Mouse (Mus musculus): ENCODE data around the gene Nap1l4. TPM values are rescaled to one million over a fixed set of nuclear protein-coding genes. Genes with fewer than 3 reads are reported as not detected.
"Not testable (repeated sequence)": the region's sequence is repeated elsewhere in the genome, so short reads cannot be mapped to it uniquely, and the experiment has no call there.

Gene Nap1l4
- total and polyA plus RNA-seq, 3 experiments, result 98.4 to 197 (median 168) TPM

DNA sequence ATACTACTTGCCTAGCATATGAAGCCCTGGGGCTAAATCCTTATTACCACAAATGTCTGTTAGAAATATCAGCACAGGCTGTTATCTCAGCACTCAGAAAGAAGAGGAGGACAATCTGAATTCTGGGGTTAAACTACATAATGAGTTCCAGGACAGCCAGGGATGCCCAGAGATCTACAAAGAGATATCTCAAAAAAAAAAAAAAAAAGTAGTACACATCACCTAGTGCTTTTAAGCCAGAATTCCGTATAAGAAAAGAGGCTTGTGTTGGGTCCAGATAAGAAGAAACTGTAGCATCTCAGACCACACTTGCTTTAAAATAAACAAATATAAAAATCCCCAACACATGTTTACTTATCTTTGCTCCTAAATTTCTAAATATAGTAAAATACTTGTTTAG, 10.2 kb downstream of the Nap1l4 start:
- H3K36me3 ChIP-seq (ENCODE audit: control insufficient read depth, insufficient read depth, low read length), result peaks cover 45% of the 10 kb centered on the region
- 65% methylated on average over 1 of the region's 1 CpGs for WGBS
- no peaks in the 10 kb centered on the region for H3K27me3 ChIP-seq (ENCODE audit: control insufficient read depth, insufficient read depth, low read length)
- H3K4me1 ChIP-seq (ENCODE audit: control insufficient read depth, insufficient read depth, low read length), result peaks cover 8% of the 10 kb centered on the region
- intact Hi-C loops (cut with DNase I), result no loop called here
- H3K27ac ChIP-seq, result no peak overlapping the region
- DNase-seq, result no peak
- H3K4me3 ChIP-seq, result no peak overlapping the region
- H3K79me2 ChIP-seq (replicated peaks; ENCODE audit: control insufficient read depth, insufficient read depth, low read length), result peaks cover 14% of the 10 kb centered on the region
- H3K9ac ChIP-seq (ENCODE audit: low read depth, low read length), result no peak overlapping the region
- TF ChIP-seq EP300 (IDR thresholded peaks at IDR 0.05; ENCODE audit: insufficient read depth, low read depth, low read length) (no peak), CTCF (IDR thresholded peaks at IDR 0.05) (no peak), POLR2A (IDR thresholded peaks at IDR 0.05; ENCODE audit: insufficient read depth, low read depth, low read length) (no peak)

DNA sequence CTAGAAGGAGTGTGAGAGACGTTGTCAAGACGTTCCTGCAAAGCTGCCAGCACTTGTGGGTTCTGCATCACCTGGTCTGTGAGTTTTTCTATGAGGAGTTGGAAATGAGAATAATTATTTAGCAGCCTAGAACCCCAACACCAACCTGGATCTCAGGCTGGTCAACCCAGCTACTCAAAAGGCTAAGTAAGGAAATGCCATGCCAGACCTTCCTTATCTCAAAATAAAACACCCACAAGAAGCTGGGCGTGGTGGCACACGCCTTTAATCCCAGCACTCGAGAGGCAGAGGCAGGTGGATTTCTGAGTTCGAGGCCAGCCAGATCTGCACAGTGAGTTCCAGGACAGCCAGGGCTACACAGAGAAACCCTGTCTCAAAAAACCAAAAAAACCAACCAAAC, 10.7 kb downstream of the Nap1l4 start:
- H3K27ac ChIP-seq; H3K4me3 ChIP-seq; H3K4me1 ChIP-seq (ENCODE audit: control insufficient read depth, insufficient read depth, low read length); DNase-seq; H3K9ac ChIP-seq (ENCODE audit: low read depth, low read length); intact Hi-C loops (cut with DNase I); H3K27me3 ChIP-seq (ENCODE audit: control insufficient read depth, insufficient read depth, low read length): not testable (repeated sequence)
- Histone ChIP-seq H3K79me2 (replicated peaks; ENCODE audit: control insufficient read depth, insufficient read depth, low read length) (peaks cover 14% of the 10 kb centered on the region), H3K36me3 (ENCODE audit: control insufficient read depth, insufficient read depth, low read length) (peaks cover 47% of the 10 kb centered on the region)
- WGBS, result 76% methylated on average over 6 of the region's 6 CpGs

DNA sequence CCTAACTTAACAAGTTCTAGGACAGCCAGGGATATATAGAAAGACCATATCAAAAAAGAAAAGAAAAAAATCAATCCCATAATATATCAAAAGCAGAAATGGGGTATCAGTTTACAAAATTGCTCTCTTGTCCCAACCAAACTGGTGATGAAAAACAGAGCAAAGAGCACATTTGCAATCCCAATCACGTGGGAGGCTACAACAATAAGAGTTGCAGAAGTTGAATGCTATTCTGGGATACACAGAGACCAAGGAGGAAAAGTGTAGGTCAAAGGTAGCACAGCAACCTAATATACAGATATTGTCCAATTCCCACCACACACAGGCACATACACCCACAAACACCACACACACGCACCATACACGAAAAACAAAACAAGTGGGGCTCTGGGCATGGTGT, 12.7 kb downstream of the Nap1l4 start:
- no peak overlapping the region for H3K9ac ChIP-seq (ENCODE audit: low read depth, low read length)
- TF ChIP-seq CTCF (IDR thresholded peaks at IDR 0.05) (no peak), EP300 (IDR thresholded peaks at IDR 0.05; ENCODE audit: insufficient read depth, low read depth, low read length) (no peak), POLR2A (IDR thresholded peaks at IDR 0.05; ENCODE audit: insufficient read depth, low read depth, low read length) (no peak)
- WGBS, result 66% methylated on average over 3 of the region's 3 CpGs
- no peaks in the 10 kb centered on the region for H3K27me3 ChIP-seq (ENCODE audit: control insufficient read depth, insufficient read depth, low read length)
- peaks cover 3% of the 10 kb centered on the region for H3K4me1 ChIP-seq (ENCODE audit: control insufficient read depth, insufficient read depth, low read length)
- peaks cover 13% of the 10 kb centered on the region for H3K79me2 ChIP-seq (replicated peaks; ENCODE audit: control insufficient read depth, insufficient read depth, low read length)
- no peak overlapping the region for H3K4me3 ChIP-seq
- H3K27ac ChIP-seq, result no peak overlapping the region
- DNase-seq, result no peak
- peaks cover 44% of the 10 kb centered on the region for H3K36me3 ChIP-seq (ENCODE audit: control insufficient read depth, insufficient read depth, low read length)
- intact Hi-C loops (cut with DNase I), result no loop called here

DNA sequence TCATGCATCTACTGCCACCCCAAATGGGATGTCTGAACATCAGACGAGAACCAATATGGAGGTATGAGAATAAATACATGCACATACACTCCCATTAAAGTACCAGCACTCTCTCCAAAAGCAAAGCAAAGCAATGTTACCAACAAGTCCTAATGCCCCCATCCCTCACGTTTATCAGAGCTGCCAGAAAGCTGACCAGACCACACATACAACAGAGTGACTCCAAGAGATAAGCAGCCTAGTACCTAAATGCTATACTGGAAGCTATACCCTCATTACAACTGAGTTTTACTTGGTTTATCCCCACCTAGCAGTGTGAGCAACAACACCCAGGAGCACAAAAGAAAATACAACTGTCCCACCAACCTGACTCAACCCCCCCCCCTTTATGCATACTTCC, 15.6 kb downstream of the Nap1l4 start:
- intact Hi-C loops (cut with DNase I), result no loop called here
- Histone ChIP-seq H3K9ac (ENCODE audit: low read depth, low read length) (no peak overlapping the region), H3K27me3 (ENCODE audit: control insufficient read depth, insufficient read depth, low read length) (no peaks in the 10 kb centered on the region), H3K79me2 (replicated peaks; ENCODE audit: control insufficient read depth, insufficient read depth, low read length) (peaks cover 7% of the 10 kb centered on the region; the same call in 1 of the 2 replicates), H3K36me3 (ENCODE audit: control insufficient read depth, insufficient read depth, low read length) (peaks cover 30% of the 10 kb centered on the region), H3K4me3 (no peak overlapping the region), H3K27ac (no peak overlapping the region), H3K4me1 (ENCODE audit: control insufficient read depth, insufficient read depth, low read length) (peaks cover 1% of the 10 kb centered on the region; the same call in 1 of the 2 replicates)
- DNase-seq, result no peak
- 67% methylated on average over 2 of the region's 2 CpGs for WGBS
- TF ChIP-seq CTCF (IDR thresholded peaks at IDR 0.05) (no peak), EP300 (IDR thresholded peaks at IDR 0.05; ENCODE audit: insufficient read depth, low read depth, low read length) (no peak), POLR2A (IDR thresholded peaks at IDR 0.05; ENCODE audit: insufficient read depth, low read depth, low read length) (no peak)

DNA sequence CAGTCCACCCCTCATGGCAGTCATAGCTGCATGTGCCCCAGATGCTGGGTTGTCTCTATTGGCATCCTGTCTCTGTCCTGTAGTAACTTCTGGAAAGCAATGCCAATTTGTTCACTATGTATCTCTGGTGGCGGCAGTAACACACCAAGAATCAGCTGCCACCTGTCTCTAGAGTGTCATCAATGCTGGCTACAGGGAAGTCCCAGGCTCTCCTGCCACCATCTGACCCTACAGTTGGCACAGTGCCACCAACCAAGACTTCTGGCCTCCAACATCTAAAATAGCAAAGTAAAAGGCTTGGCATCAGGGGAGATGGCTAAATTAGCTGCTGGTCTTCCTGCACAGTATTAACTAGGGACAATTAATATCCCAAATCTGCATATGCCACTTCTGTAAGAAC, 16.5 kb downstream of the Nap1l4 start:
- Histone ChIP-seq H3K4me3 (no peak overlapping the region), H3K27ac (no peak overlapping the region), H3K9ac (ENCODE audit: low read depth, low read length) (no peak overlapping the region), H3K36me3 (ENCODE audit: control insufficient read depth, insufficient read depth, low read length) (peaks cover 23% of the 10 kb centered on the region), H3K79me2 (replicated peaks; ENCODE audit: control insufficient read depth, insufficient read depth, low read length) (peaks cover 7% of the 10 kb centered on the region; the same call in 1 of the 2 replicates), H3K4me1 (ENCODE audit: control insufficient read depth, insufficient read depth, low read length) (peaks cover 1% of the 10 kb centered on the region; the same call in 1 of the 2 replicates), H3K27me3 (ENCODE audit: control insufficient read depth, insufficient read depth, low read length) (no peaks in the 10 kb centered on the region)
- WGBS, result 66% methylated on average over 1 of the region's 1 CpGs
- DNase-seq, result no peak
- intact Hi-C loops (cut with DNase I), result no loop called here
- TF ChIP-seq POLR2A (IDR thresholded peaks at IDR 0.05; ENCODE audit: insufficient read depth, low read depth, low read length) (no peak), CTCF (IDR thresholded peaks at IDR 0.05) (no peak), EP300 (IDR thresholded peaks at IDR 0.05; ENCODE audit: insufficient read depth, low read depth, low read length) (no peak)

DNA sequence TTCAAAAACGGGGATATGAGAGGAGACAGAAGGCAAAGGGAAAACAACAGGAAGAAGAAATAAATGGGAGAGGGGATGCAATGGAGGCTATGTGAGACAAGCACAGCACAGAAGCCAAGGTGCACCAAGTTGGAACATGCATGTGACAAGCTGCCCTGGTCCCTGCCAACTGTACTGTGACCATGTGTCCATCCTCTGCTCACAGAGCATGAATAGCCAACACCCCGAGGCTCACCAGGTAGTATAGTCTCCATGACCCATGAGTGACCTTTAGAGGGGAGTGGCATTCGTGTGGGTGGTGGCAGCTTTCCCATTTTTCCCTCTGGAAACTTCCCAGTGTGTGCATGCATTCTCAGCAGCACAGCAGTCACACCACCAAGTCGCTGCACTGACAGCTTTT, 29.6 kb downstream of the Nap1l4 start:
- Histone ChIP-seq H3K9ac (ENCODE audit: low read depth, low read length) (no peak overlapping the region), H3K4me1 (ENCODE audit: control insufficient read depth, insufficient read depth, low read length) (no peaks in the 10 kb centered on the region), H3K4me3 (no peak overlapping the region), H3K27ac (no peak overlapping the region), H3K79me2 (replicated peaks; ENCODE audit: control insufficient read depth, insufficient read depth, low read length) (no peaks in the 10 kb centered on the region), H3K27me3 (ENCODE audit: control insufficient read depth, insufficient read depth, low read length) (no peaks in the 10 kb centered on the region), H3K36me3 (ENCODE audit: control insufficient read depth, insufficient read depth, low read length) (no peaks in the 10 kb centered on the region)
- WGBS, result 47% methylated on average over 4 of the region's 4 CpGs
- intact Hi-C loops (cut with DNase I), result no loop called here
- TF ChIP-seq CTCF (IDR thresholded peaks at IDR 0.05) (no peak), EP300 (IDR thresholded peaks at IDR 0.05; ENCODE audit: insufficient read depth, low read depth, low read length) (no peak), POLR2A (IDR thresholded peaks at IDR 0.05; ENCODE audit: insufficient read depth, low read depth, low read length) (no peak)
- no peak for DNase-seq

All from heart, adult 2 months (tissue).